Mouse (Mus musculus) kidney, postnatal 4 days (tissue): ENCODE results near the gene Braf.
"Not testable (repeated sequence)": the region's sequence is repeated elsewhere in the genome, so short reads cannot be mapped to it uniquely, and the experiment has no call there.

Experiments
- DNase-seq, 2 experiments: peaks; one replicate each; pipeline ENCODE4 v3.0.0; 2021; ENCODE audit warnings: mixed read lengths in 2 of 2

The Braf gene

DNA sequence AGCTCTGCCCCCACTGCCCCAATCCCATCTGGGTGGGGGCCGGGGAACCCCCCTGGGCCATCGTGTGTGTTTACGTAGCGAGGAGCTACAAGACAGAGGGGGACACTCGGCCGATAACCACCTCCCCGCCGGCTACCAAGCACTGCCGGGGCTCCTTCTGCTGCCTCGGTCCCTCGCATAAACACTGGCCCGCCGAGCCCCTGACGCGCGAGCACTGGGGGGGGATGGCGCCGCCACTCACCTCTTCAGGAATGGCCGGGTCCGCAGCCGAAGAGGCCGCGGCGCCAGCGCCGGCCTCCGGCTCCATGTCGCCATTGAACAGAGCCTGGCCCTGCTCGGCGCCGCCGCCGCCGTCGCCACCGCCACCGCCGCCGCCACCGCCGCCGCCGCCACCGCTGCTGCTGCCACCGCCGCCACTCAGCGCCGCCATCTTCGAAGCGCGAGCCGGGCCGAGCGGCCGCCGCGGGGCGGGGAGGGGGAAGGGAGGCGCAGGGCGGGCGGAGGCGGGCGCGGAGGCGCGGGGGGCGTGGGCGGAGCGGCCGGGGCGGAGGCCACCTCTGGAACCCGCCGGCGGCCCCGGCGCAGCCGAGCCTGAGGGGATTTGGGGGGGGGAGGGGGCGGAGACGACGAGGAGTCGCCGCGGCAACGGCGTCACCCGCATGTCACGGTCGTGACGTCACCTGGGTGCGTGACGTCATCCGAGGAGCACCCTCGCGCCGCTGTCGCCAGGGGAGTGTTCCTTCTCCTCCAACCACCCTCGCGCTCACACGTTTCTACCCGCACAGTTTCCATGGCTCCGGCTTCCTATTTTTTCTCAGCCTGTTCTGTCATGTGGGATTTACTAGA lies at the start of gene Braf:
TSS of gene Braf (minus strand) at position 598 of the 846 bp plus-strand sequence.
- DNase-seq: peak; percentile 92 to 95

DNA sequence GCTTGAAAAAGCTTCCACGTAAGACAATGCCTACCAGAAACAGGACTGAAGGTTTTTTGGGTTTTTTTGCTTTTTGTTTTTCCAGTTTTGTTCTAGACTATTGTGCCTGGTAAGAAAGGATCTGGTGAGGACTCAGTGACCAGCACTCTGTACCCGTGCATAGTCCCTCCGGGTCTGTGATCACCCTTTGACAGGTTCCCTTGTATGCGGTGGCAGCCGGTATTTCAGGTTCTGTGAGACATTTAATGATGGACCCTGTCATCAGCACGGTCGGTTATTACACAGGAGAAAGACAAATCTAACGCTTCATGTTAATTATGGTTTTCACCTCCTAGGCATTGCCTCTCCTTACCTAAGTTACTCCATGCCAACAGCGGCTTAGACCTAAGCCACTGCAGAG lies 49.8 kb upstream of the Braf start:
- no peak for DNase-seq

DNA sequence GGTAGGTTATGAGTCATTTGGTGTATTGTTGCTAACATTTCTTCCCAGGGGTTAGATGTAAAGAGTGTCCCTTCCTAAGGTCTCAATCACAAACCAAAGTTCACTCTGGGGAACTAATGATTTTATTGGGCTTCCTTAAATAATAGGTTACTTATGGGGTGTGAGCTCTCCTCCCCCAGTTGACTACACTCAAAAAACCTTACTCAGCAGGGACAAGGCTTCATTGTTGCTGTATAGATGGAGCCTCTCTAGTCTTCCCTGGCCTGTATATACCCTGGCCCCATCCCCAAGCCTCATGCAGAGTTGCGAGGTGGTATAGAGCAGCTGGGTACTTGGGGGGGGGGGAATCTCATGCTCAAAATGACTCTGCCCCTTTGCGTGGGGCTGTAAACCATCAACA lies 32.0 kb upstream of the Braf start:
- no peak for DNase-seq

DNA sequence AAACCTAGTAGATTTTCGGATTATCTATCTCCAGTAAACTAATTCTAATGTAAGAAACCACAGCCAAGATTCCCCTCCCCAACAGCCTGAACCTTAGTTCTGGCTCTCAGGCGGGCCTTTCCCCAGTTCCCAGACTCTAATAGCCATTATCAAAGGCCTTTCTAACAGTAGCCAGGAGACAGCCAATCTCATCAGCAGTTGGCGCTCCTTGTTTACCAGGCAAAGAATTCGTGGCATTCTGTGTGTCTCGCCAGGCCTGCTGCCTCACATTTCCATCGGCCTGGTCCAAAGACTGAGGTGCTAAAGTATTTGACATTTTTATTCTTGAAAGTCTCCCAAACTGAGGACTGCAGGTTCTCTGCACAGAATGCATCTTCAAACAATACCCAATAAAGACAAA lies 24.6 kb upstream of the Braf start:
- DNase-seq: no peak

- no peak for DNase-seq
These were observed 21.8 kb upstream of the Braf start for GRCm38 (mm10) chr6:39747094-39747493.

DNA sequence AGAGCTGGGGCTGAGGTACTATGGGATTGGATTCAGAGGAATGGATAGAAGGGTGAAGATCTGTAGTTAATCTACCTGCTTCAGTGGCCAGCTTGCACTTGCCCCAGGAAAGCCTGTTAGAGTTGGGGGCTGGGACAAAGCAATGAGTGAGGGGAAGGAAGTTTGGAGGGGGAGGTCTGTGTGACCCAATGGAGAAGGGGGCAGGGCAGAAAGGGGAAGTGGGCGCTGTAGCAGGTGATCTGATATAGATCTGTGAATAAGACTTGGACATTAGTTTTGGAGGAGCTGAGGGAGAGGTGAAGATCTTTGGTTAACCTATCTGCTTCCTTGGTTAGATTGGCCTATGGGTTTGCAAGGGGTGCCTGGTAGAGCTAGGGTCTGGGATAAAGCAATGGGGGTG lies 20.2 kb upstream of the Braf start:
- no peak for DNase-seq

DNA sequence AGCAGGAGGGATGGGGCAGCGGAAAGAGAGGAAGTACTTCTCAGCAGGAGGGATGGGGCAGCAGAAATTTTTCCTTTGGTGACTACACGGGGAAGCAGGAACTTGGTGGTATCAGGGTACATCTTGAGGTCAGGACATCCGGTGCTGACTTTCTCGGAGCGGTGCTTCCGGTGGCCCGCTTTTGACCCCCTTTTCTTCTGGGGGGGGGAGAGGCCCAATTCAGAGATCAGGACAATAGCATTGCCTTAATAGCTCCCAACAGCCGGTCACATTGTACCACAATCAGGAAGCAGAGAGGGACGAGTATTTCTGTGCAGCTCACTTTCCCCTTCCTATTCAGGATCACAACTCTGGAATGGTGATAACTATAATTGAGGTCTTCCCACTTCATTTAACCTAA lies 14.4 kb upstream of the Braf start:
- not testable (repeated sequence) for DNase-seq

- DNase-seq: no peak
These were observed 2.8 kb upstream of the Braf start for GRCm38 (mm10) chr6:39728095-39728494.

DNA sequence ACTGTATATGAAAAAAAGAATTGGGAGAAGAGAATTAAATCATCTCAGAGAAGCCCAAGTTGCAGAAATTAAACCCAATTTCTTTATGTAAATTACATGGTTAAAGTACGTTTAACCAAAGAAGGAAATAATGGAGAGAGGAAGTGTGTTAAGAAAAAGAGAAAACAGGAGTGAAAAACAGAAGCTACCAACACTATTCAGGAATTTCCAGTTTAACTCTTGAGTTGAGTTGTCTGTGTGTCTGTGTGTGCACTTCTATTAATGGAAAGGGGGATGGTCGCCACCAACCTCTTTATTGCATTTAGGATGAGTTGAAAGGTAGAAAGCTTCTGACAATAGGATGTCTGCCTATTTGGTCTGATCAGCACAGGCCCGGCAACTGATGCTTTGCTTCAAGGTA lies 886 bp upstream of the Braf start:
- DNase-seq: no peak

DNA sequence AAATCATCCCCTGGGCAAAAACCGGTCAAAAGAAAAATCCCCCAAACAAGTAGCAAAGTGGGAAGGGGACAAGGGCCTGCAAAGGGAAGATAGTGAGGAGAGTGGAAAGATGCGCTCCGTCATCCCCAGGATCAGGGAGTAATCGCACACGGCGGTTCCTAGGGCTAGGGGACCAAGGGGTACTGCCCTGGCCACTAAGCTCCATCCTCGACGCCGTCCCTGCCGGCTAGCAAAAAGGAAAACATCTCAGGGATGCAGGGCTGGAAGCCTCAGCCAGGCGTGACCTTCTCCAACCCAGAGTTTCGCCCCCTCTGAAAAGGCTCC lies 759 bp downstream of the Braf start:
- no peak for DNase-seq

GRCm38 (mm10) chr6:39724071-39724470 lies 1.2 kb downstream of the Braf start:
- DNase-seq: no peak

DNA sequence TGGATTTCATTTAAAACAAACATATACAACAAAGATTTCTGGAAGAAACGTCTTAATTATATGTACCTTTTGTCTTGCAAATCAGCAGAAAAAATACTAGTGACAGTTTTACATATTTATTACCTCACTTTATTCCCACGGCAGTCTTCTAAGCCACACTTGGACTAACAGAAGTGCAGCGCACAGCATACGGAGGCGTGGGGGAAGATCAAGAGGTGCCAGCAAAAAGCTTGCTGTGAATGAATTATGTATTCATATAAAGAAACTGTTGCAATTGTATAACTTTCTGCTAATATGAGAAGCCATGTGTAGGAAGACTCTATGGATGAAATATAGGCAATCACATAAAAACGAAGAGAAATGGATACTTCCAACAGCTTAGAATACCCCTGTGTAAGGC lies 6.7 kb downstream of the Braf start:
- DNase-seq: no peak

- no peak for DNase-seq
These were observed 8.2 kb downstream of the Braf start for GRCm38 (mm10) chr6:39717049-39717448.

DNA sequence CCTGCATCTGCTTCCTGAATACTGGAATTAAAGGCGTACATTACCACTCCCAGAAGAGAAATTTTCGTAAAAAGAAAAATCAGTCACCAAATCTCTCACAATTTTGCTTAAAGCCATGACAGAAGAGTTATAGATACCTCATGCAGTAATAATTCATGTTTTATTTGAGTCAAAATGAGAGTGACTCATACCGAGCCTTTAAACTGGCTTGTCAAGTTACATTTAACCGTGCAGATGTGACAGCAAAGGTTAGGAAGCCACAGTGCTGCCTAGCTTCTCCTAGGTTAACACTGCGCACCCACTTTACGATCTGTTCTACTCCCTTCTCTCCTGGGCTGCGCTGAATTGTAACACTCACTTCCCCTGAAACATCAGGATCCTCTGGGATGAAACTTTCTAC lies 10.9 kb downstream of the Braf start:
- no peak for DNase-seq

DNA sequence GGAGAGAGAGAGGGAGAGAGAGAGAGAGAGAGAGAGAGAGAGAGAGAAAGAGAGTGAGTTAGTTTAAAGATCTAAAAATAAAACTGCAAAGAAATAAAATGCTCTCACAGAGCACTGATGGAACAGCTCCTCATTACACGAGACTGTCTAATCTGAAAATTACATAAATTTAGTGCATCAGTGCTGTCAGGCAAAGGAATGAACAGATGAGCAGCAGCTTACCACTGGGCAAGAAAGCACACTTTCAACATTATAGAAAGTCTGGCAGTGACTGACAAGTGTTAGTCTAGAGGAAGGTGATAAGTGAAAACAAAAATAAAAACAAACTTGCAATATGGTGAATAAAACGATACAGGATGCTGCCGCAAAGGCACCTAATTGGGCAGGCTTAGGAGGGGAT lies 11.9 kb downstream of the Braf start:
- no peak for DNase-seq

DNA sequence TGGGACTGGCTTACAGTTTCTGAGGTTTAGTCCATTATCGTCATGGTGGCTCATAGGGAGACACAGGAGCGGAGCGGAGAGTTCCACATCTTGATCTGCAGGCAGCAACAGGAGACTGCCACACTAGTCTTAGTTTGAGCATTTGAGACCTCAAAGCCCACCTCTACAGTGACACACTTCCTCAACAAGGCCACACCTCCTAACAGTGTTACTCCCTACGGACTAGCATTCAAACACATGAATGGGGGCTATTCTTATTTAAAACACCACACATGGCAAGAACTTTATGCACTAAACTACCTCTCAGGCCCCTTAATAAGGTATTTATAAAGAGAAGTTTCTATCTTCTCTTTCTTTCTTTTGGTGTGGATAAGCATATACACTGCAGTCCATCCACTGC lies 19.6 kb downstream of the Braf start:
- no peak for DNase-seq

GRCm38 (mm10) chr6:39693126-39693525 lies 32.1 kb downstream of the Braf start:
- no peak for DNase-seq

DNA sequence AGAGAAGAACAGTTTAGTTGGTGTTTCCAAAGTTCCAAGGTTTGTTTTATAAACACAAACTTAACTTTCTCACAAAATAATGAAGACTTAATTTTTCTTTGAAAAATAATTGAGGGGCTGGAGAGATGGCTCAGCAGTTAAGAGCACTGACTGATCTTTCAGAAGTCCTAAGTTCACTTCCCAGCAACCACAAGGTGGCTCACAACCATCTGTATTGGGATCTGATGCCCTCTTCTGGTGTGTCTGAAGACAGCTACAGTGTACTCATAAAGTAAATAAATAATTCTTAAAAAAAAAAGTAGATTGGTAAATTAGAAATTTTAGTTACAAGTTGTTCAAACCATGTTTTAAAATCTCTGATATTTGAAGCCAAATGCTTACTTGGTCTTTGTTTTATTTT lies 38.4 kb downstream of the Braf start:
- DNase-seq: not testable (repeated sequence)

DNA sequence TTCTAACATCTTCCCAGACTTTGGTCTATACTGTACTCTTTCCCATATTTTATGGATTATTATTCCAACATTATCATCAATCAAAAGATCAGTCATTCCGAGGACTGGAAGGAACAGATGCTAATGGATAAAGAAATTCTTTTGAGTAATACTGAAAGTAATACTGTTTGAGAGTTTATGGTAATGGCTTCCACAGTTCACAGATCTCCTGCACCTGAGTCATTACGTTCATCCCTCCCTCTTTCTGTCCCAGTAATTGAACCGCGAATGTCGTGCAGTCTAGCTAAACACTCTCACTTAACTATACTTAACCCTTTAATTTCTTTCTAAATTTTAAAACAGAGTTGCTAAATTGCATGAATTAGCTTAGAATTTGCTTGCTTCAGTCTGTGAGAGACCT lies 43.5 kb downstream of the Braf start:
- DNase-seq: no peak

- DNase-seq: no peak
These were observed 44.7 kb downstream of the Braf start for GRCm38 (mm10) chr6:39680524-39680923.

DNA sequence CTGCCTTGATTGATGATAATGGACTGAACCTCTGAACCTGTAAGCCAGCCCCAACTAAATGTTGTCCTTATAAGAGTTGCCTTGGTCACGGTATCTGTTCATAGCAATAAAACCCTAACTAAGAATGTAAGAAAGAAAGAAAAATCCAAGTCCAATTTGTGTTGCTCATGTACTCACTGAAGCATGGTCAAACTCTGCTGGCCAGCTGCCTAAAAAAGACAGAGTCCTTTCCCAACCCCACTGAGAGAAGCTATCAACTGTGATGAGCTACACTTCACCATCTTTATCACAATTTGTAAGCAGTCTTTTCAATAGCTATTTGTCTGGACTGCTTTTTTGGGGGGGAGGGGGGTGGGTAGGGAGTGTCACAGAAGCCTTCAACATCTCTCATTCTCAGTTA lies 47.0 kb downstream of the Braf start:
- DNase-seq: no peak

DNA sequence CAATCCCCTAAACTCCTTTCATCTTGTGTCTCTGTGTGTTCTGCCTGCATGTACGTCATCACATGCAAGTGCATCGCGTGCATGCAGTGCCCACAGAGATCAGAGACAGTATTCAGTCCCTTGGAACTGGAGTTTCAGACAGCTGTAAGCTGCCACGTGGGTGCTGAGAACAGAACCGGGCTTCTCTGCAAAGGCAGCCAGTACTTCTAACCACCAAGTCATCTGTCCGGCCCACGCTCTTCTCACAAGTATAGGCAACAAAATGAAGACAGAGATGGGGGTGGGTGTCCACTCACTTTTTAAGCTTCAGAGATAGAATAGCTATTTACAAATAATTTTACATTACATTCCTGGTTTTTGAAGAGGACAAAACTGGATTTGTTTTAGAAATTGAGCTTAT lies 50.2 kb downstream of the Braf start:
- no peak for DNase-seq

DNA sequence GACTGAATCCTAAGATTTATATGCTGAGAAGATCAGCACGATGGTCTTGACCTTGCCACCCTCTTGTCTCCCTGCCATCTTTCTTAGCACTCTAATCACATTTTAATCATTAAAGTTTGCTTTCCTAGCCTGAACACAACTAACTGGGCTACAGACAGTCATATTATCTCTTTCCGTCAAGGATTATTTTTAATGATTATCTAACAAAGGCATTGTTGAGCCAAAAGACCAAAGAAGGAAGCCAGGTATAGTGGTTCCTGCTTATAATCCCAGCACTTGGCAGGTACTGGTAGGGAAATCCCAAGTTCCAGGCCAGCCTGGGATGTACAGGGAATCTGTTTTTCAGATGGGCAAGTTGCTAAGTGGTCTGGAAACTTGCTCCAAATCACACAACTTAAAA lies 114.0 kb downstream of the Braf start:
- DNase-seq: no peak

DNA sequence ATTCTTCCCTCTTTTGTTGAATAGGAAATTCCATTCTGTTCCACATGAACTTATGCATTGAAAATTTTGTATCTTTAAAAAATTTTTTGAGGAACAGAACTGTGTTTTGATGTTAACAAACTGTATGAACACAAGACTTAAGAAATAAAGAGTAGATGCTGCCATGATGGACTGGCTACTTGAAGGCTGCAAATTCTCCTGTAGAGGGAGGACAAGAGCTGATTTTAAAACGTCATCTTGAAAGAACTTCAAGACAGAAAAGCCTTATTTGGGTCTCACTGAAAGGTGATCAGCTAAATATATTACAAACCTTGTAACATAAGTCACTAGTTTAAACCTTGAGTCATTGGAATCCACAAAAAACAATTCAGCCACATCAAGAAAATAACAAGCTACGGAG lies 115.1 kb downstream of the Braf start:
- no peak for DNase-seq

DNA sequence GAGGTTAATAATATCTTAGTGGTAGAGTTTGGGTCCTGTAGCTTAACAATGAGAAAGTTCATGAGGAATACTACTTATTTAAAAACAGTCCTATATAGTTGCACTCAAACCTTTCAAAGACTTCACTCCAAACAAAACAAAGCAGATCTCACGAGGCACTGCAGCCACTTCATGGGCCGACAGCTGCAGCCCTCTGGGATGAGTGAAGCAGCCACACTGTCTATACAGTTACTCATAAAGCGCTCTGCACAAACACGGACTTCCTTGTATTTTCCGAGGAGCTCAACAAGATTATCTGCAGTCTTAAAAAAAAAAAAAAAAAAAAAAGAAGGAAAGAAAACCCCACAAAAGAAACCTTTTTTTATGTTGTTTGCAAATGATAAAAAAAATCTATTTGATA lies 117.9 kb downstream of the Braf start:
- no peak for DNase-seq
